Mouse (Mus musculus): ENCODE results near the gene Nlgn1.

GRCm38 (mm10) chr3:26042966-26043365 lies 289.3 kb downstream of the Nlgn1 start:
- TF ChIP-seq CTCF (IDR thresholded peaks at IDR 0.05) (no peak), EP300 (IDR thresholded peaks at IDR 0.05) (no peak)

Measured in lung, postnatal 0 days (tissue).